Mouse (Mus musculus) cerebellum, adult 2 months (tissue): ENCODE results near the gene Dtnb.

Source experiments
- CTCF ChIP-seq: fragments of 200-500 bp; IDR thresholded peaks from 2 replicates; pipeline ENCODE4 v1.5.1; 2011; ENCODE audit warnings: low read depth, mild to moderate bottlenecking, control low read depth, low read length, moderate library complexity, borderline replicate concordance; ENCODE audit not compliant: insufficient read depth
- POLR2A ChIP-seq: fragments of 200-500 bp; IDR thresholded peaks from 2 replicates; pipeline ENCODE4 v1.6.1; 2011; ENCODE audit warnings: low read length, control low read depth, borderline replicate concordance; ENCODE audit not compliant: insufficient read depth

- TF ChIP-seq POLR2A (no peak), CTCF (no peak)
Measured at GRCm38 (mm10) chr12:3561032-3561431, 11.1 kb upstream of the Dtnb start.
